Mouse (Mus musculus) bone marrow macrophage, adult 2 months (primary cell): ENCODE data around the gene Suds3. TPM values are rescaled to one million over a fixed set of nuclear protein-coding genes. Genes with fewer than 3 reads are reported as not detected.

Experiments used
- H3K27ac ChIP-seq: 2 replicates; pipeline ENCODE4 v1.5.1; 2012; ENCODE audit warnings: low read depth, low read length; ENCODE audit not compliant: insufficient read depth
- H3K4me1 ChIP-seq: 2 replicates; pipeline ENCODE4 v1.6.1; 2012; ENCODE audit warnings: low read length; ENCODE audit not compliant: control insufficient read depth, insufficient read depth
- H3K4me3 ChIP-seq: 2 replicates; pipeline ENCODE4 v1.5.1; 2012; ENCODE audit warnings: mild to moderate bottlenecking, low read length, moderate library complexity; ENCODE audit not compliant: insufficient read depth
- CTCF ChIP-seq: IDR thresholded peaks from 2 replicates; pipeline ENCODE4 v1.5.1; 2012; ENCODE audit warnings: low read depth, mild to moderate bottlenecking, low read length, moderate library complexity
- POLR2A ChIP-seq: IDR thresholded peaks from 2 replicates; pipeline ENCODE4 v1.6.1; 2012; ENCODE audit warnings: mild to moderate bottlenecking, low read depth, low read length, borderline replicate concordance
- polyA plus RNA-seq: library from polyadenylated mRNA; stranded (reverse); fragments of >200 nt; gene quantifications from 2 replicates; pipeline ENCODE4 v1.2.4, GENCODE M21; 2012; ENCODE audit not compliant: missing spikeins, insufficient read depth, insufficient read length

Suds3 gene
- polyA plus RNA-seq, result 50.7 and 51.4 TPM in 2 replicates

GRCm38 (mm10) chr5:117115836-117116366 lies at the start of gene Suds3:
TSS of gene Suds3 (minus strand) at chr5:117116113.
- peaks cover 21% of the 10 kb centered on the region for H3K4me1 ChIP-seq
- H3K4me3 ChIP-seq, result peak within 1 kb of the TSS; percentile 79
- TF ChIP-seq CTCF, result peak; percentile 85
- no peak for TF ChIP-seq POLR2A
- peak within 1 kb of the TSS; percentile 82 for H3K27ac ChIP-seq

DNA sequence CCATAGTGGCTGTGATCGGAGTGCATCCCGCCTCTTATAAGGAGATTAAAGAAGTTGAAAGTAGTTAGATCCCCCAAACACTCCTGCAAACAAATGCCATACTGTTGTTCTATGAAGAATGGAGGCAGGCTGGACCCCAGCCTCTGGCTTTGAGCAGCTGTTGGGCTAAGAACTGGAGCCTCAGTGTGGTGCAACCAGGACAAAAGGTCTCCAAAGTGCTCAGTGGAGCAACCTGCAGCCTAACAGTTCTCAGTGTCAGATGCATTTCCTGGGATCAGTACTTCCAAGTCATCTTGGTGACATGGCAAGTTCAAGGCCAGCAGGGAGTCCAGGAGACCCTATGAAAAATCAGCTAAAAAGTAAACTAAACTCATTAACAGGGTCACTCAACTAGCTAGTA lies 49.0 kb upstream of the Suds3 start:
- peaks cover 39% of the 10 kb centered on the region for H3K4me1 ChIP-seq

GRCm38 (mm10) chr5:117164516-117164915 lies 48.6 kb upstream of the Suds3 start:
- no peak for TF ChIP-seq POLR2A
- Histone ChIP-seq H3K4me1 (peaks cover 43% of the 10 kb centered on the region), H3K4me3 (no peak overlapping the region), H3K27ac (peak overlapping the region; percentile 59)

More for the DNA sequence above, 49.0 kb upstream of the Suds3 start:
- H3K27ac ChIP-seq, result no peak overlapping the region
- H3K4me3 ChIP-seq, result no peak overlapping the region
- TF ChIP-seq CTCF (no peak), POLR2A (no peak)

DNA sequence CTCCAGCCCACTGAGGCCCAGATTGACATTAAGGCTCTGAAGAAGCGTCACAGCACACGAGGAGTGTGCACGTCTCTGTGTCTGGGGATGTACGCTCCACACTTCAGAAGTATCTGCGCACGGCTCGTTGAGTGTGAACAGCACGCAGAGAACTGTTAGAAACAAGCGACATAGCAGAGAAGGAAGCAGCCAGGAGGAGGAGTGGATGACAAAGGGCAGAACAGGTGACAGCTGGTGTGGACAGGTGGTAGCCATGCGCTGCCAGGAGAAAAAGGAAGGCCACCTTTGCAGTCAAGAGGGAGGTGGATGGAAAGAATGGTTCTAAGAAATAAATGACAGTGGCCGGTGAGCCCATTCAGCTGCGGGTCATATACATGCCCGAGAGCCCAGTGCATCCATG lies 47.9 kb upstream of the Suds3 start:
- Histone ChIP-seq H3K4me3 (no peak overlapping the region), H3K4me1 (peaks cover 50% of the 10 kb centered on the region), H3K27ac (no peak overlapping the region)
- TF ChIP-seq POLR2A, result no peak

GRCm38 (mm10) chr5:117160499-117160898 lies 44.6 kb upstream of the Suds3 start:
- H3K4me1 ChIP-seq, result peaks cover 66% of the 10 kb centered on the region
- H3K27ac ChIP-seq, result peak overlapping the region; percentile 95
- no peak for TF ChIP-seq CTCF
- no peak for TF ChIP-seq POLR2A
- H3K4me3 ChIP-seq, result no peak overlapping the region

DNA sequence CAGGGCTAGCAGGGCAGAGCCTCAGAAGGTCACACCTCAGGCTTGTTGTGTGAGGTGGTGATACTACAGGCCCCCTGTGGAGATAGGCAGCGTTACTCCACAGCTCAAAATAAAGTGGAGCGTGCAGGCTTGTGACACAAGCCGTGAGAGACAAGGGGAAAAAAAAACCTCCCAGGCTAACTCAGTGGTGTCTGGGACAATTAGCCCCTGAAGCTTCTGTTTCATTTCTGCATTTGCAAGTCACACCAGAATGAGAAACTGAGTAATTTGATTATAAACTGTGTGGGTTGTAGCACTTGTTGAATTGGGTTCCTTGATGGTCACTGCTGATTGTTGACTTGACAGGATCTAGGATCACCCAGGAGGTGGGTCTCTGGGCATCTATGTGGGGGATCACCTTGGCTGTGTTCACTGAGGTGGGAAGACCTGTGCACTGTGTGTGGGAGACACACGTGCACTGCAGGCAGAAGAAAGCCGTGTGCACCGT lies 43.9 kb upstream of the Suds3 start:
- Histone ChIP-seq H3K4me1 (peaks cover 61% of the 10 kb centered on the region), H3K4me3 (0 out of 2 replicates have a peak overlapping the region, but pooled peaks have one; percentile 6), H3K27ac (peak overlapping the region; percentile 95)
- TF ChIP-seq CTCF, result no peak
- no peak for TF ChIP-seq POLR2A

DNA sequence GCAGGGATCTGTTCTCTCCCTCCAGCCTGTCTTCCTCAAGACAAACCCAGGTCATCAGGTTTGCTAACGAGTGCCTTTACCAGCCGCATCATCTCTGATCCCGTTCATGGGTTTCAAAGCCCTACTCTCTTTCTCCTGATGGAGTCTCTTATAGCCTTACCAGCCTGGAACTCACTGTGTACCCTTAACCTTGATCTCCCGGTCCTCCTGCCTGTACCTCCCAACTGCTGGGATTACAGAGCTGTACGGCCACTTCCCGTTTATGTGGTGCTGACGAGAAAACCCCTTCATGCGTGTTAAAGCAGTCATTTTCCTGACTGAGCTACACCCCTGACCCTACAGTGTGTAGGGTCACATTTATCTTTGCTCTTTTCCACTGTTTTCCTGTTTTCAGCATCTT lies 43.4 kb upstream of the Suds3 start:
- peak overlapping the region; percentile 95 for H3K27ac ChIP-seq
- H3K4me1 ChIP-seq, result peaks cover 56% of the 10 kb centered on the region
- peak overlapping the region; percentile 23 for H3K4me3 ChIP-seq
- TF ChIP-seq POLR2A (no peak), CTCF (no peak)

DNA sequence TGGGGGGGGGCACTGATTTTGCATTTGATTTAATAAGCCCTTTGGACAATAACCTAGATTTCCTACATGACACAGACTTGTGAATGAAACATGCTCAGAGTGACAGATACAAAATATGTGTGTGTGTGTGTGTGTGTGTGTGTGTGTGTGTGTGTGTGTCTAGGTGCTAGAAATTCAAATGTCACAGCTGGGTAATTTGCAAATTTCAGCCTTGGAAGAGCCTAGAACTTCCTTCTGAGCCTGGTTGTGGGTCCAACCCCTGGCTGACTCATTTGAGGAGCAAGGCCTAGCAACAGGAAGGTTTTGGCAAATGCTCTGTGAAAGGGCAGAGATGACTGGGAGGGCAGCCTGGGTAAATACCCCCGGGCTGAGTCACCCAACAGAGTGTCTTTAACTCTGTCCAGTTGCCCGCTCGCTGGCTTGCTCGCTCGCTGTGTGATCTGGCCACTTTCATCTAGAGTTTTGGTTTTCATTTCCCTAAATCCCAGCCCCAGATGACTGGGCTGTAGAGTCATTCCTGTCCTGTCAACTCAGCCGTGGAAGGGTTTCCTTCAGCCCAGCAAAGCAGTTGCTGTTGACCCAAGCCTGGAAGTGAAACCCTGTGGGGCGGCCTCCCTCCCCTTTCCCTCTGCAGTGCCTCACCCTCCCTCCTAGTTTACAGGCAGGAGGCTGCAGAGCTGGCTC lies 42.6 kb upstream of the Suds3 start:
- Histone ChIP-seq H3K4me1 (peaks cover 49% of the 10 kb centered on the region), H3K4me3 (peak overlapping the region; percentile 23; the same call in 1 of the 2 replicates), H3K27ac (peak overlapping the region; percentile 95)
- TF ChIP-seq POLR2A, result no peak
- TF ChIP-seq CTCF, result no peak

DNA sequence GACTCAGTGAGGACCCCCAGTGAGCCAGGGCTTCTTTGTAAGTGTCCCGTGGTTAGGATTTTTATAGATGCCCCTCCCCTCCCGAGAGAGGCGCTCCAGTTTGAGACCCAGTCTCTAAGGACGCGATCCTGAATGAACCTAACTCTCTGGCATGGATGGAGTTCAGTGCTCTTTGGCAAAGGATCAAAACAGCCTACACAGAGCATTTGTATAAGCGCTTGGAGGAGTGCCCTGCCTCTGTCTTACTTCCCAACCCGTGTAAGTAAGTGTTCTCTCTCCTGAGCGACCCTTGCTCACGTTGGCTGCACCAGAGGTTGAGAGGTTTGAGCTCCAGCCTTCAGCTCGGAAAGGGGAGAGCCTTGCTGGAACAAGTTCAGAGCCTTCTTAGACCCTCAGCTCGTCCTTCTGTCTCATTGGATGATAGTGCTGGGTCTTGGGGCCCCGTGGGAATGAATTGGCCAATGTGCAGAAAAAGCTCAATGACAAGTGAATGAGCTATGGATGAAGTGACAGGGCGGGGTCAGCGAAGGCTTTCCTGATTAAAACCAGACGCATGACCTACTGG lies 37.7 kb upstream of the Suds3 start:
- Histone ChIP-seq H3K4me1 (peaks cover 33% of the 10 kb centered on the region), H3K27ac (no peak overlapping the region), H3K4me3 (no peak overlapping the region)
- TF ChIP-seq POLR2A (no peak), CTCF (no peak)

DNA sequence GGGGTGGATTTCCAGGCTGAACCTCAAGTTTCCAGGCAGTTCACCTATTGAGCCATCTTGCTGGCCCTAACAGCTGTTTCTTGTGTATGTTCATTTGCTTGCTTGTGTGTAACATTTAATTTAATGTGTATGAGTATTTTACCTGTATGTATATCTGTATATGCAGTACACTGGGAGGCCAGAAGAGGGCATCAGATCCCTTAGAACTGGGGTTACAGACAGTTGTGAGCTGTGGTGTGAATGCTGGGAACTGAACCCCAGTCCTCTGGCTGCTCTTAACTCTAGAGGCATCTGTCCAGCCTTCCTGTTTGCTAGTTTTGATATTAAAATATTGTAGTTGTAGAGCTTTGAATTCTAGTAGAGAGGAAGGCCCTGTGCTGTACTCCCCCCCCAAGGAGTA lies 37.0 kb upstream of the Suds3 start:
- Histone ChIP-seq H3K4me1 (peaks cover 39% of the 10 kb centered on the region), H3K4me3 (no peak overlapping the region), H3K27ac (no peak overlapping the region)
- TF ChIP-seq POLR2A (no peak), CTCF (no peak)
